Mouse (Mus musculus) CH12.LX (cell line): ENCODE measurements around the gene Edaradd. TPM values are rescaled to one million over a fixed set of nuclear protein-coding genes. Genes with fewer than 3 reads are reported as not detected.

Experiments used
- DNase-seq: peaks from one replicate; pipeline ENCODE4 v3.0.0-alpha.2; 2013; ENCODE audit errors: extremely low read depth
- H3K27ac ChIP-seq: 2 replicates; pipeline ENCODE4 v1.5.1; 2012; ENCODE audit warnings: low read depth, mild to moderate bottlenecking, control low read depth, moderate library complexity; ENCODE audit not compliant: insufficient read depth
- H3K27me3 ChIP-seq: replicated peaks from 2 replicates; pipeline ENCODE3; 2012; ENCODE audit warnings: inconsistent platforms
- H3K36me3 ChIP-seq, 2 experiments: replicated peaks in 1 of 2; 2 replicates each; pipeline versions ENCODE3 to v1.6.1; 2012; ENCODE audit warnings: inconsistent platforms in 1 of 2, low read length in 1 of 2, mild to moderate bottlenecking in 1 of 2, mixed read lengths in 1 of 2, moderate library complexity in 1 of 2; ENCODE audit not compliant: control insufficient read depth in 1 of 2, insufficient read depth in 1 of 2
- H3K4me1 ChIP-seq, 2 experiments: 2 replicates each; pipeline ENCODE4 v1.6.1; 2012; ENCODE audit warnings: inconsistent platforms in 1 of 2, moderate library complexity in 1 of 2; ENCODE audit not compliant: insufficient read depth in 2 of 2, control insufficient read depth in 1 of 2
- H3K4me2 ChIP-seq: 2 replicates; pipeline ENCODE4 v1.6.1; 2012; ENCODE audit warnings: low read depth, mild to moderate bottlenecking, control low read depth; ENCODE audit not compliant: poor library complexity, insufficient read depth, severe bottlenecking
- H3K4me3 ChIP-seq, 3 experiments: fragments of 150-350 bp in 1 of 3; sonication (generic) in 1 of 3; replicated peaks in 1 of 3; 2 replicates each; pipeline versions ENCODE3 to v1.5.1; 2011 to 2012; ENCODE audit warnings: low read depth in 2 of 3, low read length in 2 of 3, mild to moderate bottlenecking in 2 of 3, moderate library complexity in 2 of 3, control low read depth in 1 of 3, improper control_type of control experiment in 1 of 3, inconsistent platforms in 1 of 3, mixed read lengths in 1 of 3; ENCODE audit not compliant: poor library complexity in 1 of 3
- H3K79me2 ChIP-seq: replicated peaks from 2 replicates; pipeline ENCODE4 v1.6.1; 2012; ENCODE audit warnings: mild to moderate bottlenecking, moderate library complexity; ENCODE audit not compliant: control insufficient read depth, poor library complexity, insufficient read depth, severe bottlenecking; ENCODE audit errors: extremely low read depth
- H3K9ac ChIP-seq: 2 replicates; pipeline ENCODE4 v1.6.1; 2012; ENCODE audit warnings: low read depth, mild to moderate bottlenecking, control low read depth, moderate library complexity; ENCODE audit not compliant: insufficient read depth
- H3K9me3 ChIP-seq: replicated peaks from 2 replicates; pipeline ENCODE3; 2012; ENCODE audit warnings: low read length, inconsistent platforms, mixed read lengths
- BHLHE40 ChIP-seq: IDR thresholded peaks from 2 replicates; pipeline ENCODE4 v1.6.1; 2011; ENCODE audit warnings: mild to moderate bottlenecking, low read depth, low read length, improper control_type of control experiment
- CHD2 ChIP-seq: IDR thresholded peaks from 2 replicates; pipeline ENCODE4 v1.6.1; 2011; ENCODE audit warnings: low read length, improper control_type of control experiment
- E2F4 ChIP-seq: IDR thresholded peaks from 2 replicates; pipeline ENCODE4 v1.6.1; 2011; ENCODE audit warnings: low read depth, low read length, improper control_type of control experiment; ENCODE audit not compliant: insufficient replicate concordance
- GABPA ChIP-seq: IDR thresholded peaks from 2 replicates; pipeline ENCODE4 v1.6.1; 2012; ENCODE audit warnings: low read depth, low read length, improper control_type of control experiment, inconsistent platforms; ENCODE audit not compliant: insufficient replicate concordance
- IRF4 ChIP-seq: IDR thresholded peaks from 2 replicates; pipeline ENCODE4 v1.6.1; 2014; ENCODE audit warnings: low read depth, mild to moderate bottlenecking, inconsistent platforms, low read length, improper control_type of control experiment
- MAZ ChIP-seq: IDR thresholded peaks from 2 replicates; pipeline ENCODE4 v1.6.1; 2012; ENCODE audit warnings: low read depth, mild to moderate bottlenecking, inconsistent platforms, low read length, improper control_type of control experiment, moderate library complexity
- MEF2A ChIP-seq: IDR thresholded peaks from 2 replicates; pipeline ENCODE4 v1.6.1; 2014; ENCODE audit warnings: low read depth, mild to moderate bottlenecking, inconsistent platforms, low read length, improper control_type of control experiment, borderline replicate concordance
- MXI1 ChIP-seq: IDR thresholded peaks from 2 replicates; pipeline ENCODE4 v1.6.1; 2011; ENCODE audit warnings: mild to moderate bottlenecking, low read depth, low read length, improper control_type of control experiment
- PAX5 ChIP-seq: IDR thresholded peaks from 2 replicates; pipeline ENCODE4 v1.6.1; 2012; ENCODE audit warnings: low read length, inconsistent platforms, mixed read lengths
- RAD21 ChIP-seq: IDR thresholded peaks from 2 replicates; pipeline ENCODE4 v1.6.1; 2011; ENCODE audit warnings: low read depth, mild to moderate bottlenecking, low read length, improper control_type of control experiment, moderate library complexity
- SMC3 ChIP-seq: IDR thresholded peaks from 2 replicates; pipeline ENCODE4 v1.6.1; 2011; ENCODE audit warnings: low read depth, low read length, improper control_type of control experiment
- TCF12 ChIP-seq: IDR thresholded peaks from 2 replicates; pipeline ENCODE4 v1.6.1; 2014; ENCODE audit warnings: low read depth, mild to moderate bottlenecking, inconsistent platforms, low read length, improper control_type of control experiment
- USF1 ChIP-seq: IDR thresholded peaks from 2 replicates; pipeline ENCODE4 v1.6.1; 2014; ENCODE audit warnings: low read depth, mild to moderate bottlenecking, inconsistent platforms, low read length, improper control_type of control experiment
- ZC3H11A ChIP-seq: IDR thresholded peaks from 2 replicates; pipeline ENCODE4 v1.6.1; 2012; ENCODE audit warnings: low read depth, mild to moderate bottlenecking, inconsistent platforms, low read length, improper control_type of control experiment
- dilution Hi-C: fragments of 300-500 bp; cut with MboI; formaldehyde crosslinking; loops from 2 replicates; pipeline ENCODE4 v1.14.3; 2020; ENCODE audit warnings: low sequenced_read_pairs; ENCODE audit not compliant: extremely low pct_unique_long_range_greater_than_20kb, extremely low pct_ligation_motif_present
- in situ Hi-C: fragments of 300-500 bp; cut with MboI; formaldehyde crosslinking; loops from 3 replicates; pipeline ENCODE4 v1.14.3; 2019; ENCODE audit warnings: low sequenced_read_pairs, low pct_ligation_motif_present, low pct_unique_long_range_greater_than_20kb, mixed read lengths
- polyA plus RNA-seq: library from polyadenylated mRNA; unstranded; fragments of >175 nt; gene quantifications from 2 replicates; pipeline ENCODE4 v1.2.1, GENCODE M21; 2012; ENCODE audit warnings: low read depth; ENCODE audit not compliant: insufficient read length
- total RNA-seq, 2 experiments: library from RNA; depleted of rRNA; stranded (reverse); fragments of 300-350 nt in 1 of 2; fragments of >200 nt in 1 of 2; gene quantifications; 2 replicates each; pipeline ENCODE4 v1.2.3; 2012 to 2014

Edaradd gene
- total and polyA plus RNA-seq, 3 experiments = 0.16 to 0.68 (median 0.24) TPM

- no peak for DNase-seq
- Histone ChIP-seq H3K9me3 (no peaks in the 10 kb centered on the region), H3K4me2 (no peak overlapping the region), H3K79me2 (no peaks in the 10 kb centered on the region), H3K27me3 (no peaks in the 10 kb centered on the region), H3K9ac (no peak overlapping the region), H3K4me3 (no peak overlapping the region), H3K27ac (no peak overlapping the region), H3K4me1 (peaks cover 8 to 41% of the 10 kb centered on the region in 2 experiments; a peak in 3 of 4 replicates), H3K36me3 (no peaks in the 10 kb centered on the region)
- TF ChIP-seq TCF12 = no peak
- no peak for TF ChIP-seq MAZ
- TF ChIP-seq ZC3H11A = no peak
- TF ChIP-seq MXI1 = no peak
- in situ Hi-C loops (loop anchor here (5.0 kb wide), 2 partner anchors 34 to 64 kb away; no protein-coding TSS in a partner anchor), dilution Hi-C loops (no loop called here)
Measured at GRCm38 (mm10) chr13:12478301-12478700, 41.9 kb downstream of the Edaradd start.

DNA sequence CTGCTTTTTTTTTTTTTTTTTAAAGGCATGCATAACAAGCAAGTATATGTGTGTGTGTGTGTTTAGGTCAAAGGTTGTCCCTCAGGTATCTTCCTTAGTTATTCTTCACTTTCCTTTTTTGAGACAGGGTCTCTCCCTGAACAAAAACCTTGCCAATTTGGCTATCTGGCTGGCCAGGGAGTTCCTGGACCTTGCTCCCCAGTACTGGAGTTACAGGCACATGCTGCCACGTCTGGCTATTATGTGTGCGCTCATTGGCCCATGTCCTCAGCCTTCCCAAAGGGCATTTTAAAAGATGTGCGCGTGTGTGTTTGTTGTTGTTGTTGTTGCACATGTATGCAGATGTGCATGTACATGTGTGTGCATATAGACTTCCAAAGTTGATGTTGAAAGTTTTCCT, 43.4 kb downstream of the Edaradd start:
- Histone ChIP-seq H3K9ac (no peak overlapping the region), H3K4me3 (no peak overlapping the region), H3K4me1 (peaks cover 3 to 30% of the 10 kb centered on the region in 2 experiments; a peak in 3 of 4 replicates), H3K27me3 (no peaks in the 10 kb centered on the region), H3K36me3 (no peaks in the 10 kb centered on the region), H3K79me2 (no peaks in the 10 kb centered on the region), H3K9me3 (no peaks in the 10 kb centered on the region), H3K4me2 (no peak overlapping the region), H3K27ac (no peak overlapping the region)
- in situ Hi-C loops (loop anchor here (5.0 kb wide), 2 partner anchors 35 to 65 kb away; no protein-coding TSS in a partner anchor), dilution Hi-C loops (no loop called here)
- TF ChIP-seq BHLHE40 = no peak
- no peak for TF ChIP-seq RAD21
- TF ChIP-seq GABPA = no peak
- no peak for TF ChIP-seq PAX5
- TF ChIP-seq CHD2 = no peak
- no peak for TF ChIP-seq TCF12
- no peak for TF ChIP-seq E2F4
- no peak for TF ChIP-seq SMC3
- no peak for TF ChIP-seq IRF4
- no peak for TF ChIP-seq MXI1
- TF ChIP-seq USF1 = no peak
- no peak for TF ChIP-seq MEF2A
- DNase-seq = no peak
